Mouse (Mus musculus): ENCODE data around the gene Prkg1.

GRCm38 (mm10) chr19:31664159-31664991 lies 100.5 kb downstream of the Prkg1 start:
- no peak for TF ChIP-seq GATA1 (IDR thresholded peaks at IDR 0.05; ENCODE audit: borderline replicate concordance, low read length)
- TF ChIP-seq FLI1 (IDR thresholded peaks at IDR 0.05; ENCODE audit: low read length) = no peak
